Mouse (Mus musculus) thymus, adult 2 months (tissue): ENCODE data around the gene Pigv.

Experiments used
- CTCF ChIP-seq: fragments of 200-500 bp; IDR thresholded peaks from 2 replicates; pipeline ENCODE4 v1.5.1; 2012; ENCODE audit warnings: mild to moderate bottlenecking, control low read depth, low read length, moderate library complexity, borderline replicate concordance; ENCODE audit not compliant: control insufficient read depth, poor library complexity, insufficient read depth; ENCODE audit errors: extremely low read depth
- POLR2A ChIP-seq: fragments of 200-500 bp; IDR thresholded peaks from 2 replicates; pipeline ENCODE4 v1.6.1; 2012; ENCODE audit warnings: mild to moderate bottlenecking, low read length, control low read depth, moderate library complexity; ENCODE audit not compliant: control insufficient read depth, poor library complexity, insufficient read depth; ENCODE audit errors: extremely low read depth

GRCm38 (mm10) chr4:133629191-133629590 lies 43.3 kb downstream of the Pigv start:
- TF ChIP-seq CTCF (no peak), POLR2A (no peak)
